Mouse (Mus musculus): Measurements from ENCODE around the gene Sdsl.

Sdsl gene

GRCm38 (mm10) chr5:120454756-120455337, 17.8 kb downstream of the Sdsl start:
- Histone ChIP-seq H3K27me3 (ENCODE audit: control insufficient read depth, insufficient read depth, low read length, poor library complexity, severe bottlenecking) (no peaks in the 10 kb centered on the region), H3K36me3 (ENCODE audit: control insufficient read depth, insufficient read depth, low read length, poor library complexity, severe bottlenecking) (no peaks in the 10 kb centered on the region)
- DNase-seq (ENCODE audit: low read depth, low spot score): no peak

GRCm38 (mm10) chr5:120447305-120447704, 25.3 kb downstream of the Sdsl start:
- DNase-seq (ENCODE audit: low read depth, low spot score): no peak
- Histone ChIP-seq H3K36me3 (ENCODE audit: control insufficient read depth, insufficient read depth, low read length, poor library complexity, severe bottlenecking) (no peaks in the 10 kb centered on the region), H3K27me3 (ENCODE audit: control insufficient read depth, insufficient read depth, low read length, poor library complexity, severe bottlenecking) (0 out of 2 replicates have a peak, but pooled peaks cover 3% of the 10 kb centered on the region)

DNA sequence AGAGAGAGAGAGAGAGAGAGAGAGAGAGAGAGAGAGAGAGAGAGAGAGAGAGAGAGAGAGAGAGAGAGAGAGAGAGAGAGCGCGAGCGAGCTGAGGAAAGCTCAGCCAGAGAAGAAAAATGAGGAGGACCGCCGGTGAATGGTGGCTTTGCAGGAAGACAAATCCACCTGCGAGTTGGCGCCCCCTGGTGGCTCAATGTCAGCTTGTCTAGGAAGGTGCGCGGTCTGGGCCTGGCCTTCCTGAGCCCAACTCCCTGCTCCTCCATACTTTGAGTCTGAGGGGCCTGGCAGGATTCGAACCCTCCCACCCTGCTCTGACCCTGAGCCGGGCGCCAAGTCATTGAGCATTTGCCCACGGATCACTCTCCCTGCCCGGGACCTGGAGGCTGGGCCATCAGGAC, 31.9 kb downstream of the Sdsl start:
- peak; percentile 80 for DNase-seq (ENCODE audit: low read depth, low spot score)
- Histone ChIP-seq H3K27me3 (ENCODE audit: control insufficient read depth, insufficient read depth, low read length, poor library complexity, severe bottlenecking) (no peaks in the 10 kb centered on the region; the same call in none of the 2 replicates), H3K36me3 (ENCODE audit: control insufficient read depth, insufficient read depth, low read length, poor library complexity, severe bottlenecking) (no peaks in the 10 kb centered on the region)

- no peak for DNase-seq (ENCODE audit: low read depth, low spot score)
- Histone ChIP-seq H3K27me3 (ENCODE audit: control insufficient read depth, insufficient read depth, low read length, poor library complexity, severe bottlenecking) (no peaks in the 10 kb centered on the region; the same call in none of the 2 replicates), H3K36me3 (ENCODE audit: control insufficient read depth, insufficient read depth, low read length, poor library complexity, severe bottlenecking) (no peaks in the 10 kb centered on the region)
Measured at GRCm38 (mm10) chr5:120439887-120440670, 32.5 kb downstream of the Sdsl start.

DNA sequence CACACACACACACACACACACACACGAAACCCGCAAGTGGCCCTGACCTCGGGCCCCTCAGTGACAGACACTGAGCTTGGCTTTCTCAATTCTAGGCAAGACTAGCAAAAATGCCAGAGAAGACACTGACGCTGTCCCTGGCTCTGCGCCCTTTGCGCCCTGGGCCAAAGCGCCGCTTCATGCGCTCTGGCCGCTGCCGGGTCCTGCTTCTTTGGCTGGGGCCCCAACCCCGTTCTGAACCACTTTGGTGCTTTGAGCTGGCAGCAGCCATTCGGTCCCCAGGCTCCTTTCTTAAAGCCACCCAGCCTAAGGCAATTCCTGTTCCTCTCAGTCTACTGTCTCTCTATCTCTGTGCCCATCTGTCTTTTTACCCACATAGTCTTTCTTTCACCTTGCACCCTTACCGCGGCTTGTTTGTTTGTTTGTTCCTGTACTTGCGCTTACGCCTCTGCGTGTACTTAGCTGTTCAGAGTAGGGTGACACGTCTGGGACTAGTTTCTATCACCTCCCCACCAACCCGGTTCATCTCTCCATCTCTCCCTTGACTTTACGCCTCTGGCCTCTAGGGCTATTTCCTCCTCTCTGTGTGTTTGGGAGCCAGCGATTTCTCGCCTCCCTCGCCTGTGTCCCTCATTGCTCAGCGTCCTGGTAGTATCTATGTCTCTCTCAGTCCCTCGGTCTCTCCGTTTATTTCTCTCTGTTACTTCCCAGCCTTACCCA, 33.5 kb downstream of the Sdsl start:
- no peak for DNase-seq (ENCODE audit: low read depth, low spot score)
- H3K36me3 ChIP-seq (ENCODE audit: control insufficient read depth, insufficient read depth, low read length, poor library complexity, severe bottlenecking): no peaks in the 10 kb centered on the region

DNA sequence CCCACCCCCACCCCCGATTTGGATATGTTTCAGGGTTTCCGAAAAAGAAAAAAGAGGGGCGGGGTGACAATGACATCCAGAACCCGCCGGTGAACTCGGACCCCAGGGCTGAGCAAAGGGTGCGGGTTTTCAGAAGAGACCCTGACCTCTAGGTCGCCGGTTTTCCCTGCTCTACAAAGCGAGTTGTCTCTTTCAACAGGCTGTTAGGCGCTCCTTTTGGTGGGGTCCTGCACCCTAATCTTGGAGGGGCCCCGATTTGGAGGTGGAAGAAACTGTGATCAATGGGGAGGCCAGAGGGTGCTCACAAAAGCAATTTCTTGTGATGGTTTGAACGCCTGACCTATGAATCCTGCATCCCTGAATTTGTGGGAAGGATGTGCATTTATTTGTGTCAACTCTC, 34.1 kb downstream of the Sdsl start:
- no peak for DNase-seq (ENCODE audit: low read depth, low spot score)
- H3K36me3 ChIP-seq (ENCODE audit: control insufficient read depth, insufficient read depth, low read length, poor library complexity, severe bottlenecking): no peaks in the 10 kb centered on the region
- H3K27me3 ChIP-seq (ENCODE audit: control insufficient read depth, insufficient read depth, low read length, poor library complexity, severe bottlenecking): no peaks in the 10 kb centered on the region; the same call in none of the 2 replicates

More for the DNA sequence above, 33.5 kb downstream of the Sdsl start:
- no peaks in the 10 kb centered on the region; the same call in none of the 2 replicates for H3K27me3 ChIP-seq (ENCODE audit: control insufficient read depth, insufficient read depth, low read length, poor library complexity, severe bottlenecking)

- DNase-seq (ENCODE audit: low read depth, low spot score): no peak
- Histone ChIP-seq H3K27me3 (ENCODE audit: control insufficient read depth, insufficient read depth, low read length, poor library complexity, severe bottlenecking) (no peaks in the 10 kb centered on the region; the same call in none of the 2 replicates), H3K36me3 (ENCODE audit: control insufficient read depth, insufficient read depth, low read length, poor library complexity, severe bottlenecking) (no peaks in the 10 kb centered on the region)
Measured at GRCm38 (mm10) chr5:120437986-120438385, 34.6 kb downstream of the Sdsl start.

DNA sequence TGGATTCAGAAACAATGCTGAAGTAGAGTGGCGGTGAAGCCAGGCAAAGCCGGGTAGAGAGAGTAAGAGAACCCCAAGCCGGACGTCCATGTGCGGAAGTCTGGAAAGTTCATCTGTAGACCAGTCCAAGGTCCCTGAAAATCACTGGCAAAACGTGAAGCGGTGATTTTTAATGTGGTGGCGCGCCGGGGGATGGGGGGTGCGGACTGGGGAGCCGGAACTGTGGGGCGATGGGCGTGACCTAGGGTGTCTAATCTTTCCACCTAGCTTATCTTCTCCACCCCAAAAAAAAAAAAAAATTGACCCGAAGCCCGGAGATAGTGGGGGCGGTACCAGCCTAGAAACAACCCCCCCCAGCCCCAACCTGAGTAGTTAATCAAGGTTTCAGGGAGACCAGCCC, 35.1 kb downstream of the Sdsl start:
- H3K27me3 ChIP-seq (ENCODE audit: control insufficient read depth, insufficient read depth, low read length, poor library complexity, severe bottlenecking): no peaks in the 10 kb centered on the region; the same call in none of the 2 replicates
- H3K36me3 ChIP-seq (ENCODE audit: control insufficient read depth, insufficient read depth, low read length, poor library complexity, severe bottlenecking): no peaks in the 10 kb centered on the region
- no peak for DNase-seq (ENCODE audit: low read depth, low spot score)

DNA sequence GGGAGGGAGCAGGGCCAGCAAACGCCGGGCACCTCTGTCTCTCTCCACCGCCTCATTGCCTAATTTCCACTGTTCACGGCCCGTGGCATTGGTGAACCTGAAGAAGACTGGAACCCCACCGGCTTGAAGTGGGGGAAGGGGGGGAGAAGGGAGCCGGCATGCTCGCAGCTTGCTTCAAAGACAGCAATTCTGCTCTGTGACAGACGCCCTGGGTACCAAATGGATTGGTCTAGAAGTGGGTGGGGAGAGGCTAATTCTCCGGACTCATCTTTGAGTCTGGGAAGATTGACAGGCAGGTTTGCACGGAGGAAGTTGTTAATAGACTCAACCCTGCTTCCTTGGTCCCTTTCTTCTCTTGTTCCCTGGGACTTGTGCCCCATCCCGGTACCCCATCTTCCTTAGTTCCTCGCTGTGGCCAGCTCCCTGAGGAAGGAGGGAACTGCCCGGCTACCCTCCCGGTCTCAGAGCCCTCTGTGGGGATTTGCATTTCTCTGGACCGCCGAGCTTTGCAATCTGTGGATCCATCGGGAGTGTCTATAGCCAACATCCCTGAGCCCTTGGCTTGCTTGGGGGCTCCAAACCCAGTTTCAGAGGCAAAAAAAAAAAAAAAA, 35.6 kb downstream of the Sdsl start:
- no peak for DNase-seq (ENCODE audit: low read depth, low spot score)
- no peaks in the 10 kb centered on the region for H3K36me3 ChIP-seq (ENCODE audit: control insufficient read depth, insufficient read depth, low read length, poor library complexity, severe bottlenecking)

GRCm38 (mm10) chr5:120435731-120436501, 36.7 kb downstream of the Sdsl start:
- DNase-seq (ENCODE audit: low read depth, low spot score): no peak
- no peaks in the 10 kb centered on the region for H3K36me3 ChIP-seq (ENCODE audit: control insufficient read depth, insufficient read depth, low read length, poor library complexity, severe bottlenecking)
- H3K27me3 ChIP-seq (ENCODE audit: control insufficient read depth, insufficient read depth, low read length, poor library complexity, severe bottlenecking): no peaks in the 10 kb centered on the region; the same call in none of the 2 replicates

More for the DNA sequence above, 35.6 kb downstream of the Sdsl start:
- H3K27me3 ChIP-seq (ENCODE audit: control insufficient read depth, insufficient read depth, low read length, poor library complexity, severe bottlenecking): no peaks in the 10 kb centered on the region; the same call in none of the 2 replicates

DNA sequence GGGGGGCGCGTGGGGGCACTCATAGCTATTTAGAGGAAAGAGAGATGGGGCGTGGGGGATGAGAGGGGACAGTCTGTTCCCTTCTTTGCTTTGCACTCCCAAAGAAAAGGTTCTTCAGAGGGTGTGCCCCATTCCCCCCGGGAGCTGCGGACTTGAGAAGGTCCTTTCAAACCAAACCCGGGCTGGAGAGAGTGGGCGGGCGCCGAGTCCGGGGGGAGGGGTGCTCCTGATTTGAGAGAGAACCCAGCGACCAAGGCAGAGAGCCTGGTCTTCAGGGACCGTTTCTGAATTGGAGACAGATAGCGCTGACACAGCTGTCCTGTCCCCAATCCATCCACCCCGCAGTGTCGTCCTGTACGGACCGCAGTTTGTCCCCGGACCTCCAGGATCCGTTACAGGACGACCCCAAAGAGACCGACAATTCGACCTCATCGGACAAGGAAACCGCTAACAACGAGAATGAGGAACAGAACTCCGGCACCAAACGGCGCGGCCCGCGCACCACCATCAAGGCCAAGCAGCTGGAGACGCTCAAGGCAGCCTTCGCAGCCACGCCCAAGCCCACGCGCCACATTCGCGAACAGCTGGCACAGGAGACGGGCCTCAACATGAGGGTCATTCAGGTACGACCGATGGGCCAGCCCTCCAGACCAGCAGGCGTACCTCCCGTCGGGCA, 37.5 kb downstream of the Sdsl start:
- Histone ChIP-seq H3K36me3 (ENCODE audit: control insufficient read depth, insufficient read depth, low read length, poor library complexity, severe bottlenecking) (no peaks in the 10 kb centered on the region), H3K27me3 (ENCODE audit: control insufficient read depth, insufficient read depth, low read length, poor library complexity, severe bottlenecking) (no peaks in the 10 kb centered on the region; the same call in none of the 2 replicates)
- no peak for DNase-seq (ENCODE audit: low read depth, low spot score)

DNA sequence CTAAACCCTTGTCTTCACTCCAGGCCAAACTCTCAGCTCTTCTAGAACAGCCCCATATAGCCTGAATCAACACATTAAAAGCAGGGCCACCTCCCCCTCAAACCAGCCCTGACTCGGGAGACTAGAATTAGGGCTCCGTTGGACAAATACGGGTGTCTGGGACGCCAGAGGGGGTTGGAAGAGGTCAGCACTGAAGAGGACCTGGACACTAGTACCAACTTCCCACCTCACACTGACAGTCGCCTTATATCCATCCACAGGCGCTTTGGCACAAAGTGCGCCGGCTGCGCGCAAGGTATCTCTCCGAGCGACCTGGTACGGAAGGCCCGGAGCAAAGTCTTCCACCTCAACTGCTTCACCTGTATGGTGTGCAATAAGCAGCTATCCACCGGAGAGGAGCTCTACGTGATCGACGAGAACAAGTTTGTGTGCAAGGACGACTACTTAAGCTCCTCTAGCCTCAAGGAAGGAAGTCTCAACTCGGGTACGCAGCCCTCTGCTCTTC, 38.3 kb downstream of the Sdsl start:
- Histone ChIP-seq H3K36me3 (ENCODE audit: control insufficient read depth, insufficient read depth, low read length, poor library complexity, severe bottlenecking) (no peaks in the 10 kb centered on the region), H3K27me3 (ENCODE audit: control insufficient read depth, insufficient read depth, low read length, poor library complexity, severe bottlenecking) (no peaks in the 10 kb centered on the region; the same call in none of the 2 replicates)
- DNase-seq (ENCODE audit: low read depth, low spot score): no peak

DNA sequence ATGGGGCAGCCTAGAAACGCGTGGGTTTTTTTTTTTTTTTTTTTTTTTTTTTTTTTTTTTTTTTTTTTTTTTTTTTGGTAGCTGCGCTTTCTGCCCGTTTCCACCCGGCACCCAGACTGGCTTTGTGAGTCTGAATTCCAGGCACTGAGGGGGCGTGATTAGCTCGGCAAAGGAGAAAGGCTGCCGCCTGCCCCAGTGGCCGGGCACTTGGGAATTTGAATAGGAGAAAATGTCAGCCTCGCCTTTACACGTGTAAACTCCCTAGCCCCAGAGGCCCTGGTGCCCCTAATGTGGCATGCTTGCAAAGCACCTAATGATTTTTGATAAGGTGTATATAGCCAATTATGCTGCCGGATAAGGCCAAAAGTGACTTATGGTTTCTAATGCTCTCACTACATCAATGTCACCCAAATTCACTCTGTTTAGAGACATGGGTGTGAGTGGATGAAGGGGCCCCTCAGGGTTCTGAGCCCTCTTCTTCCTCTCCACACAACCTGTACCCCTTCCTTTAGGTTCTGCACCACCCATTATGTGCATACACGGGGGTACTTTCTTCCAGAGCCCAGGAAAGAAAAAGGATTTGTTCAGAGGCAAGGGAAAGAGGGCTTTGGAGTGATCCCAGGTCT, 39.4 kb downstream of the Sdsl start:
- no peaks in the 10 kb centered on the region for H3K36me3 ChIP-seq (ENCODE audit: control insufficient read depth, insufficient read depth, low read length, poor library complexity, severe bottlenecking)
- H3K27me3 ChIP-seq (ENCODE audit: control insufficient read depth, insufficient read depth, low read length, poor library complexity, severe bottlenecking): no peaks in the 10 kb centered on the region; the same call in none of the 2 replicates
- DNase-seq (ENCODE audit: low read depth, low spot score): no peak
